Mouse (Mus musculus) MEL (cell line): ENCODE measurements around the gene Gm1043. TPM values are rescaled to one million over a fixed set of nuclear protein-coding genes. Genes with fewer than 3 reads are reported as not detected.

Source experiments
- polyA plus RNA-seq, 2 experiments: library from polyadenylated mRNA; stranded (reverse) in 1 of 2; unstranded in 1 of 2; fragments of >175 nt in 1 of 2; fragments of >200 nt in 1 of 2; gene quantifications; 2 replicates each; pipeline versions ENCODE4 v1.2.1 to v1.2.4; 2012; ENCODE audit warnings: low replicate concordance in 2 of 2, low read depth in 1 of 2; ENCODE audit not compliant: insufficient read length in 2 of 2, insufficient read depth in 1 of 2, missing spikeins in 1 of 2
- total RNA-seq: library from RNA; depleted of rRNA; stranded (reverse); fragments of 300-350 nt; gene quantifications from 2 replicates; pipeline ENCODE4 v1.2.3, GENCODE M21; 2012; rRNA removed

Gene Gm1043
- total and polyA plus RNA-seq, 3 experiments: not detected

Other genes with a start within 250 kb of the Gm1043 start
- gene Ppp2r2c, start 216.9 kb upstream of the Gm1043 start, total RNA-seq: not detected in 2 replicates
- not detected for gene Ppp2r2c, start 216.9 kb upstream of the Gm1043 start, polyA plus RNA-seq
- not detected in 2 replicates for gene Wfs1, start 96.2 kb upstream of the Gm1043 start, total RNA-seq
- gene Wfs1, start 96.2 kb upstream of the Gm1043 start, polyA plus RNA-seq: not detected
- not detected in 2 replicates for gene Crmp1, start 156.6 kb downstream of the Gm1043 start, total RNA-seq
- not detected for gene Crmp1, start 156.6 kb downstream of the Gm1043 start, polyA plus RNA-seq